In the genomic region with DNA sequence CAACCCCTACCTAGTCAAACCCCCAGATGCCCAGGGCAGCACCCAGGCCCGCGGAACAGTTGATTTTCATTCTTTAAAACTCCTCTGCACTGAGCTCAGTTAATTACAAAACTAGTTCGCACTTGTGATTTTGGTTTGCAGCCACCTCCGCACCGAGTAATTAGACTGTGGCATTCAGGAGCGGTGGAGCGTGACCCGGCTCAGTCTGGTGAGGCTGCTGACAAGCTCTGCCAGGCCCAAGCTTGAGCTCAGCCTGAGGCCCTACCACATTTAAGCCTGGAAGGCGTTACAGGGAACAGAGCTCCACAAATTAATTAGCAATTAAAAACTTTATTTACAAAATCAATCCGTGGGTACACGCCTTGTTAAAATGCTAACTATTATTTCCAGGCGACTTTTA, we compare ENCODE assay signal across 8 mouse cellular contexts.
A peak's percentile ranks its signal among the peaks of the same experiment; 100 is the strongest.
DNase-seq lines count a peak whose midpoint lies in the region; ATAC-seq and TF ChIP-seq lines count a peak whose summit lies in the region.
"Had no signal": no experiment of that assay in that cellular context is flagged by ENCODE, and none has a peak within 500 bp of the region (broad histone marks: within the 10 kb centered on the region; RNA-seq: fewer than 3 reads in every experiment).

No protein-coding gene starts in this region.

- H3K4me1 ChIP-seq in forebrain, embryonic 15.5 days, result peaks cover 30% of the 10 kb centered on the region
- no peaks in the 10 kb centered on the region for H3K4me1 ChIP-seq in kidney, postnatal 0 days (replicated peaks; ENCODE audit: insufficient read depth, low read length)
- peaks cover 13% of the 10 kb centered on the region; the same call in 1 of the 2 replicates for H3K4me1 ChIP-seq in midbrain, embryonic 14.5 days (ENCODE audit: control insufficient read depth, insufficient read depth, low read length)
- no peaks in the 10 kb centered on the region for H3K4me1 ChIP-seq in lung, adult 2 months (ENCODE audit: control insufficient read depth, insufficient read depth, low read length)
- no peaks in the 10 kb centered on the region for H3K4me1 ChIP-seq in liver, embryonic 12.5 days
- H3K4me1 ChIP-seq: megakaryocyte, embryonic 14.5 days had no signal

- no peak overlapping the region for H3K4me3 ChIP-seq in forebrain, embryonic 15.5 days
- no peak overlapping the region for H3K4me3 ChIP-seq in kidney, postnatal 0 days (replicated peaks; ENCODE audit: low read depth, low read length)
- no peak overlapping the region for H3K4me3 ChIP-seq in midbrain, embryonic 14.5 days (replicated peaks; ENCODE audit: low read depth, low read length)
- H3K4me3 ChIP-seq in lung, adult 2 months (replicated peaks; ENCODE audit: extremely low read depth, low read depth, low read length), result no peak overlapping the region
- no peak overlapping the region for H3K4me3 ChIP-seq in liver, embryonic 12.5 days
- H3K4me3 ChIP-seq: megakaryocyte, embryonic 14.5 days had no signal

- DNase-seq in embryo, embryonic 10 days (ENCODE audit: low spot score), result peak; percentile 70
- DNase-seq in kidney, postnatal 0 days (ENCODE audit: low spot score), result peak; percentile 31
- peak; percentile 71 for DNase-seq in midbrain, embryonic 14.5 days
- no peak for DNase-seq in heart, adult 18-20 months
- DNase-seq in lung, adult 2 months, result no peak

- H3K27me3 ChIP-seq in forebrain, embryonic 15.5 days, result peaks cover 4% of the 10 kb centered on the region; the same call in 1 of the 2 replicates
- H3K27me3 ChIP-seq in kidney, postnatal 0 days (ENCODE audit: insufficient read depth, low read length), result no peaks in the 10 kb centered on the region; the same call in 1 of the 2 replicates
- no peaks in the 10 kb centered on the region for H3K27me3 ChIP-seq in midbrain, embryonic 14.5 days (ENCODE audit: control insufficient read depth, insufficient read depth, low read length)
- no peaks in the 10 kb centered on the region for H3K27me3 ChIP-seq in liver, embryonic 12.5 days (replicated peaks)
- H3K27me3 ChIP-seq: megakaryocyte, embryonic 14.5 days had no signal

- no peaks in the 10 kb centered on the region for H3K36me3 ChIP-seq in forebrain, embryonic 15.5 days
- H3K36me3 ChIP-seq in kidney, postnatal 0 days (ENCODE audit: insufficient read depth, low read length), result no peaks in the 10 kb centered on the region
- H3K36me3 ChIP-seq in midbrain, embryonic 14.5 days (ENCODE audit: control insufficient read depth, insufficient read depth, low read length), result no peaks in the 10 kb centered on the region
- no peaks in the 10 kb centered on the region for H3K36me3 ChIP-seq in liver, embryonic 12.5 days

- TF ChIP-seq CTCF in kidney, postnatal 0 days (IDR thresholded peaks at IDR 0.05; ENCODE audit: low read depth), result no peak
- no peak for TF ChIP-seq CTCF in lung, adult 2 months (IDR thresholded peaks at IDR 0.05; ENCODE audit: insufficient read depth, low read length)

- TF ChIP-seq POLR2A in lung, adult 2 months (IDR thresholded peaks at IDR 0.05; ENCODE audit: borderline replicate concordance, extremely low read depth, low read depth, low read length), result no peak

- peak overlapping the region; percentile 39 for H3K27ac ChIP-seq in forebrain, embryonic 15.5 days (replicated peaks)
- no peak overlapping the region for H3K27ac ChIP-seq in kidney, postnatal 0 days
- no peak overlapping the region for H3K27ac ChIP-seq in midbrain, embryonic 14.5 days (replicated peaks; ENCODE audit: low read depth, low read length)
- no peak overlapping the region for H3K27ac ChIP-seq in liver, embryonic 12.5 days

- no peaks in the 10 kb centered on the region for H3K9me3 ChIP-seq in forebrain, embryonic 15.5 days
- H3K9me3 ChIP-seq in kidney, postnatal 0 days (replicated peaks; ENCODE audit: low read length), result no peaks in the 10 kb centered on the region
- H3K9me3 ChIP-seq in midbrain, embryonic 14.5 days (ENCODE audit: control insufficient read depth, low read length), result no peaks in the 10 kb centered on the region
- H3K9me3 ChIP-seq in liver, embryonic 12.5 days (replicated peaks), result no peaks in the 10 kb centered on the region

- ATAC-seq in forebrain, embryonic 15.5 days (replicated peaks), result peak; percentile 94
- 0 out of 2 replicates have a peak, but pooled peaks have one; percentile 52 for ATAC-seq in kidney, postnatal 0 days (replicated peaks; ENCODE audit: low FRiP score, low read depth)
- no peak for ATAC-seq in midbrain, embryonic 14.5 days (ENCODE audit: low FRiP score, low TSS enrichment)
- ATAC-seq in liver, embryonic 12.5 days, result no peak

- H3K9ac ChIP-seq in forebrain, embryonic 15.5 days (replicated peaks), result no peak overlapping the region
- H3K9ac ChIP-seq in kidney, postnatal 0 days (ENCODE audit: low read depth, low read length), result no peak overlapping the region
- no peak overlapping the region for H3K9ac ChIP-seq in midbrain, embryonic 14.5 days (replicated peaks; ENCODE audit: low read length)
- H3K9ac ChIP-seq in liver, embryonic 12.5 days, result no peak overlapping the region

- WGBS in forebrain, embryonic 15.5 days, result 7% methylated on average over 12 of the region's 12 CpGs
- 32% methylated on average over 12 of the region's 12 CpGs for whole genome bisulfite sequencing in kidney, postnatal 0 days
- 10% methylated on average over 12 of the region's 12 CpGs for WGBS in midbrain, embryonic 14.5 days
- 75% methylated on average over 12 of the region's 12 CpGs for WGBS in lung, adult 2 months
- WGBS in liver, embryonic 12.5 days (ENCODE audit: insufficient replicate concordance), result 75% methylated on average over 12 of the region's 12 CpGs

- no peak overlapping the region for H3K4me2 ChIP-seq in forebrain, embryonic 15.5 days (replicated peaks)
- no peak overlapping the region for H3K4me2 ChIP-seq in kidney, postnatal 0 days (ENCODE audit: low read length)
- H3K4me2 ChIP-seq in midbrain, embryonic 14.5 days (ENCODE audit: low read length), result no peak overlapping the region
- no peak overlapping the region for H3K4me2 ChIP-seq in liver, embryonic 12.5 days

Comparison
In these comparisons a context has a peak if more than half of its experiments do, and no peak if none do; other contexts are left out.
1. DNase-seq: peak in embryo, embryonic 10 days (single experiment), kidney, postnatal 0 days (single experiment) and midbrain, embryonic 14.5 days (single experiment); none in heart, adult 18-20 months (0 of 2) and lung, adult 2 months (single experiment).
2. ATAC-seq: peak in forebrain, embryonic 15.5 days (single experiment) and kidney, postnatal 0 days (single experiment); none in midbrain, embryonic 14.5 days (single experiment) and liver, embryonic 12.5 days (single experiment).